Comparison of ENCODE assay signal across 8 mouse cellular contexts in the genomic region with DNA sequence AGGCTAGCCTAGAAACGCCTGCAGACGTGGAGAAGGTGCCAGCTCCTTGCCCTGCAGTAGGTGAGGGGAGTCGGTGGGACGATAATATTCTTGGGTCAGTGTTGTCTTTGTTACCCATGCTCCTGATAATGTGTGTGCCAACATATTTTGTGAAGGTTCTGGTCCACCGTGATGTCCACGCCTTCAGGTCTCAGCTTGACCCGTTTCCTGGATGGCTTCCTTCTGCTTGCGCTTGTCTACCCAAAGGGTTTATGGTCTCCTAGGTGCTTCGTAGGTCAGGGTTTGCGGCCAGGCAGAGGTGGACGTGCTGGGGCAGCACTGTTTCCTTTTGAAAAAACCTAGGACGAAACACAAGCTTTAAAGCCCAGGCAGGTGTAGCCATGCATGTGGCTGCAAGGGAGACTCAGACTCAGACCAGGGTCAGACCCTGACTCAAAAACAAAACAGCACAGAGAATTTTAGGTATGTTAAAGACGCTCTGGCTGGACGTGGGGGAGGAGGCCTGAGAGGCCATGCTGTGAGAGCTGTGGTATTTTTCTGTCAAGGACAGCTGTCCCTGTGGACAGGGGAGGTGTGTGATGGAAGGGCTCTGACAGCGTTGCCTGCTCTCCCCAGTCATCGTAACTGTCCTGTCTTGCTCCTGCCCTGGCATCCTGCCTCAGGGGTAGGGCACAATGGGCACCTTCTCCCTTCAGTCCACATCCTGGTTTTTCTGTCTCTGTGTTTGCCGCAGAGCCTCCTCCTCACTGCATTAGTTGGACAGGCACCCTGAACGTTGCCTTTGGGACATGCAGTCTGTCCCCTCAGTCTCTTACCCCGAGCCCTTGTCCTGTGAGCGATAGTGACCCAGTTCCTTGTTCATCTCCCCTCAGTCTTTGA. TPM values are rescaled to one million over a fixed set of nuclear protein-coding genes. Genes with fewer than 3 reads are reported as not detected.
DNase-seq lines count a peak whose midpoint lies in the region; ATAC-seq and TF ChIP-seq lines count a peak whose summit lies in the region.

No protein-coding gene starts in this region.

- peak overlapping the region; percentile 22; the same call in 1 of the 2 replicates for H3K9ac ChIP-seq in neural tube, embryonic 11.5 days (ENCODE audit: low read length)
- H3K9ac ChIP-seq in stomach, postnatal 0 days (ENCODE audit: low read length), result no peak overlapping the region

- no peaks in the 10 kb centered on the region for H3K27me3 ChIP-seq in neural tube, embryonic 11.5 days (ENCODE audit: control insufficient read depth, insufficient read depth, low read length)
- H3K27me3 ChIP-seq in limb, embryonic 10.5 days (ENCODE audit: low read depth, poor library complexity, severe bottlenecking), result no peaks in the 10 kb centered on the region
- H3K27me3 ChIP-seq in stomach, postnatal 0 days (ENCODE audit: control insufficient read depth, insufficient read depth, low read length), result no peaks in the 10 kb centered on the region

- no peak for DNase-seq in cerebellum, postnatal 4 days (ENCODE audit: low spot score in 2 of 2)
- DNase-seq in neural tube, embryonic 11.5 days (ENCODE audit: low spot score), result no peak
- DNase-seq in neural tube, embryonic 10.5 days (ENCODE audit: extremely low spot score, low spot score), result no peak
- DNase-seq in limb, embryonic 10.5 days (ENCODE audit: low spot score), result no peak
- DNase-seq in stomach, postnatal 0 days (ENCODE audit: low spot score), result no peak
- DNase-seq in frontal cortex, adult 2 months (ENCODE audit: extremely low spot score in 1 of 2, low spot score in 1 of 2), result no peak
- DNase-seq in retina, postnatal 1 day, result no peak

- no peaks in the 10 kb centered on the region for H3K9me3 ChIP-seq in neural tube, embryonic 11.5 days (ENCODE audit: control insufficient read depth, low read length)
- no peaks in the 10 kb centered on the region for H3K9me3 ChIP-seq in limb, embryonic 10.5 days (replicated peaks)
- H3K9me3 ChIP-seq in stomach, postnatal 0 days (ENCODE audit: control insufficient read depth, low read length), result no peaks in the 10 kb centered on the region

- peak overlapping the region; percentile 60; the same call in 1 of the 2 replicates for H3K27ac ChIP-seq in neural tube, embryonic 11.5 days (ENCODE audit: low read depth, low read length)
- peak overlapping the region; percentile 67 for H3K27ac ChIP-seq in limb, embryonic 10.5 days
- peak overlapping the region; percentile 13; the same call in 1 of the 2 replicates for H3K27ac ChIP-seq in stomach, postnatal 0 days (replicated peaks)

- WGBS in neural tube, embryonic 11.5 days, result 50% methylated on average over 20 of the region's 20 CpGs
- 53% methylated on average over 20 of the region's 20 CpGs for WGBS in limb, embryonic 10.5 days
- WGBS in stomach, postnatal 0 days, result 57% methylated on average over 20 of the region's 20 CpGs

- no peaks in the 10 kb centered on the region; the same call in 1 of the 2 replicates for H3K36me3 ChIP-seq in neural tube, embryonic 11.5 days (ENCODE audit: control insufficient read depth, insufficient read depth, low read length)
- H3K36me3 ChIP-seq in limb, embryonic 10.5 days, result peaks cover 40% of the 10 kb centered on the region
- H3K36me3 ChIP-seq in stomach, postnatal 0 days (ENCODE audit: control insufficient read depth, insufficient read depth, low read length), result 0 out of 2 replicates have a peak, but pooled peaks cover 11% of the 10 kb centered on the region

- 0 out of 2 replicates have a peak, but pooled peaks have one; percentile 2 for ATAC-seq in cerebellum, adult (ENCODE audit: insufficient number of reproducible peaks, low FRiP score, low TSS enrichment)
- ATAC-seq in neural tube, embryonic 11.5 days (ENCODE audit: insufficient read depth, low FRiP score, low TSS enrichment), result no peak
- ATAC-seq in stomach, postnatal 0 days (ENCODE audit: low FRiP score, low TSS enrichment), result no peak

- no peak overlapping the region for H3K4me3 ChIP-seq in neural tube, embryonic 11.5 days (ENCODE audit: low read depth, low read length)
- H3K4me3 ChIP-seq in limb, embryonic 10.5 days, result no peak overlapping the region
- no peak overlapping the region for H3K4me3 ChIP-seq in stomach, postnatal 0 days (ENCODE audit: low read depth, low read length)

- peaks cover 37% of the 10 kb centered on the region for H3K4me1 ChIP-seq in neural tube, embryonic 11.5 days (ENCODE audit: control insufficient read depth, insufficient read depth, low read length)
- H3K4me1 ChIP-seq in limb, embryonic 10.5 days, result peaks cover 79% of the 10 kb centered on the region
- peaks cover 16% of the 10 kb centered on the region for H3K4me1 ChIP-seq in stomach, postnatal 0 days (replicated peaks; ENCODE audit: control insufficient read depth, insufficient read depth)

- no peak for TF ChIP-seq CTCF in stomach, postnatal 0 days (IDR thresholded peaks at IDR 0.05; ENCODE audit: low read depth)

- H3K4me2 ChIP-seq in neural tube, embryonic 11.5 days (ENCODE audit: low read depth), result no peak overlapping the region
- no peak overlapping the region for H3K4me2 ChIP-seq in stomach, postnatal 0 days (replicated peaks; ENCODE audit: low read depth)

- no peak for TF ChIP-seq EP300 in stomach, postnatal 0 days (optimal IDR thresholded peaks at IDR 0.05)

RNA-seq across cellular contexts. Expression of a gene that starts 5.6 kb away (rescaled TPM):
- 41.5 and 44.2 TPM in 2 replicates for polyA plus RNA-seq in neural tube, embryonic 11.5 days (2014; fragmentation: Nextera tagmentation; extraction: Ambion mirVana)
- 40.1 and 47.8 TPM in 2 replicates for polyA plus RNA-seq in limb, embryonic 10.5 days (2016; fragmentation: Nextera tagmentation; extraction: Ambion mirVana)
- 28.4 and 30.5 TPM in 2 replicates for polyA plus RNA-seq in stomach, postnatal 0 days (2015; fragmentation: Nextera tagmentation; extraction: Ambion mirVana)
- polyA plus RNA-seq in frontal cortex, adult 2 months (2012; rRNA removed), result 214 and 229 TPM in 2 replicates

Comparison
In these comparisons a context has a peak if more than half of its experiments do, and no peak if none do; other contexts are left out.
1. H3K27ac ChIP-seq: peak in every context shown above with its lines; median percentile 67 in limb, embryonic 10.5 days; 60 in neural tube, embryonic 11.5 days; 13 in stomach, postnatal 0 days.